Mouse (Mus musculus) kidney, adult 2 months (tissue): ENCODE data around the gene Orai3. TPM values are rescaled to one million over a fixed set of nuclear protein-coding genes. Genes with fewer than 3 reads are reported as not detected.
A peak's percentile ranks its signal among the peaks of the same experiment; 100 is the strongest.
"Not testable (repeated sequence)": the region's sequence is repeated elsewhere in the genome, so short reads cannot be mapped to it uniquely, and the experiment has no call there.

Source experiments
- DNase-seq: peaks from one replicate; pipeline ENCODE4 v3.0.0; 2021
- H3K27ac ChIP-seq: fragments of 200-500 bp; 2 replicates; pipeline ENCODE4 v1.5.1; 2012; ENCODE audit warnings: low read depth, low read length, control low read depth, inconsistent platforms; ENCODE audit not compliant: insufficient read depth
- H3K27me3 ChIP-seq: fragments of 200-500 bp; replicated peaks from 2 replicates; pipeline ENCODE4 v1.6.1; 2012; ENCODE audit warnings: mild to moderate bottlenecking, moderate library complexity, low read length, inconsistent platforms; ENCODE audit not compliant: control insufficient read depth, insufficient read depth
- H3K36me3 ChIP-seq: fragments of 200-500 bp; 2 replicates; pipeline ENCODE4 v1.6.1; 2012; ENCODE audit warnings: mild to moderate bottlenecking, moderate library complexity, low read length, inconsistent platforms; ENCODE audit not compliant: control insufficient read depth, insufficient read depth
- H3K4me1 ChIP-seq: fragments of 200-500 bp; 2 replicates; pipeline ENCODE4 v1.6.1; 2011; ENCODE audit warnings: low read length; ENCODE audit not compliant: control insufficient read depth, insufficient read depth
- H3K4me3 ChIP-seq: fragments of 200-500 bp; 2 replicates; pipeline ENCODE4 v1.5.1; 2011; ENCODE audit warnings: mild to moderate bottlenecking, low read depth, low read length, control low read depth; ENCODE audit not compliant: insufficient read depth
- CTCF ChIP-seq: fragments of 200-500 bp; conservative IDR thresholded peaks from 2 replicates; pipeline ENCODE4 v1.5.1; 2011; ENCODE audit warnings: low read depth, mild to moderate bottlenecking, control low read depth, low read length, moderate library complexity, mixed read lengths; ENCODE audit not compliant: insufficient read depth, insufficient read length
- POLR2A ChIP-seq: fragments of 200-500 bp; IDR thresholded peaks from one replicate; pipeline ENCODE4 v1.6.1; 2011; ENCODE audit warnings: low read depth, low read length, control low read depth
- WGBS: fragments of 180-500 bp; shearing (Covaris S2); methylation state at CpG from one replicate; pipeline ENCODE4 v1.1.7; 2018; 5-methylcytosine and 5-hydroxymethylcytosine counted together
- polyA plus RNA-seq: library from polyadenylated mRNA; depleted of rRNA; stranded (reverse); fragments of >200 nt; gene quantifications from 2 replicates; pipeline ENCODE4 v1.2.3, GENCODE M21; 2012

Gene Orai3
- polyA plus RNA-seq, 1 experiment: 34.6 TPM

DNA sequence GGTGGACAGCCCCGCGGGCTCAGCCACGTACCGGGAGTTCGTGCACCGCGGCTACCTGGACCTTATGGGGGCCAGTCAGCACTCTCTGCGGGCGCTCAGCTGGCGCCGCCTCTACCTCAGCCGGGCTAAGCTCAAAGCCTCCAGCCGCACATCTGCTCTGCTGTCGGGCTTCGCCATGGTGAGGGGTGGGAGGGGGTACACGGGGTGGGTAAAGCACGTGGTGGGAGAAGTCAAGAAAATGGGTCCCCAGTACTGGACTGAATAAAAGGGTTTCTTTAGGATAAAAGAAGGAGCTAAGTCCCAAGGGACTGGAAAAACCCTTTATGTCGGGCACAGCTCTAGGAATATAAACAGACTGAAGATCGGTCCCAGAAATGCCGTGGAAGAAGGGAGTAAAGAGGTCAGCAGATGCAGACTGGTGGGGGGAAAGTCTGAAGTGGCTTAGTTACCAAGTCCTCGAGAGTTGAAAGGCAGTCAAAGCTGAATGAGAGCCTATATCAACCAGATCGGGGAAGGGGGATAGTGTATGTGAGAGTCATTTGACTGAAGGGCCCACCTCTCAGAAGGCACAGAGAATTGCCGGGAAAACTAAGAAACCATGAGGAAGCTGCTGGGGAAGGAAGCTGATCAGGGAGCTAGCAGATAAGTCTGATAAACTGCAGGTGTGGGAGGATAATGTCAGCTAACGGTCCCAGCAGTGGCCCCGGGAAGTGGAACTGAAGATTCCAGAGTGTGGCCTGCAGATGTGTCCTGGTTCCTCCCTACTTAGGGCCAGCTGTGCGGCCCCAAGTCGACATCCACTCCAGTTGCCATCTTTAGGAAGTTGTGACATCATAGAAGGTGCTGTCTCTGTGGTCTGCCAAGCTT, 657 bp downstream of the Orai3 start:
- H3K4me3 ChIP-seq: peak overlapping the region; percentile 95
- H3K36me3 ChIP-seq: no peaks in the 10 kb centered on the region
- H3K27me3 ChIP-seq: no peaks in the 10 kb centered on the region
- peak overlapping the region; percentile 83 for H3K27ac ChIP-seq
- no peak for TF ChIP-seq CTCF
- no peak for TF ChIP-seq POLR2A
- peak; percentile 19 for DNase-seq
- peaks cover 6% of the 10 kb centered on the region; the same call in 1 of the 2 replicates for H3K4me1 ChIP-seq
- 3% methylated on average over 27 of the region's 27 CpGs for WGBS

DNA sequence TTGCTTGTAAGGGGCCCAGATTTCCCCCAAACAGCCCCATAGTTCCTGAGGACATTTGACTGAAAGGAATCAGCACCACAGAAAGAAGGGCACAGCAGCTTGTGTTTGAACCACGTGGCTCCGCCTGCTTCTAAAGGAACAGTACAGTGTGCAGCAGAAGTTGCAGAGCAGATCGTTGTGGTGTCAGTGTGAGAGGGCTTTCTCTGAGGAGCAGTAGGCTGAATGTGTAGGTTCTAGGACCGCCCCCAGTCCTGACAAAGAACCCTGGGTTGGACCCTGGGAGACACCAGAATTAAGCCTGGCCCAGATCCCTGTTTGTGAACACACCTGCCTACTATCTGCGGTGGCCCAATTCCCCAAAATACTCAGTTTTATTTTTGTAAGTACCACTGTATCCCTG, 1.6 kb downstream of the Orai3 start:
- DNase-seq: no peak
- H3K4me3 ChIP-seq: no peak overlapping the region
- TF ChIP-seq POLR2A: no peak
- TF ChIP-seq CTCF: no peak
- no peak overlapping the region for H3K27ac ChIP-seq
- whole genome bisulfite sequencing: 69% methylated on average over 5 of the region's 5 CpGs
- peaks cover 6% of the 10 kb centered on the region; the same call in 1 of the 2 replicates for H3K4me1 ChIP-seq
- no peaks in the 10 kb centered on the region for H3K36me3 ChIP-seq
- no peaks in the 10 kb centered on the region for H3K27me3 ChIP-seq

GRCm38 (mm10) chr7:127772080-127772479, 2.5 kb downstream of the Orai3 start:
- no peak overlapping the region for H3K4me3 ChIP-seq
- no peaks in the 10 kb centered on the region for H3K36me3 ChIP-seq
- 42% methylated on average over 3 of the region's 3 CpGs for WGBS
- peaks cover 6% of the 10 kb centered on the region; the same call in 1 of the 2 replicates for H3K4me1 ChIP-seq
- H3K27me3 ChIP-seq: no peaks in the 10 kb centered on the region
- no peak overlapping the region for H3K27ac ChIP-seq
- no peak for TF ChIP-seq POLR2A
- TF ChIP-seq CTCF: no peak
- DNase-seq: no peak

- 92% methylated on average over 1 of the region's 1 CpGs for WGBS
- no peak for DNase-seq
- H3K36me3 ChIP-seq: no peaks in the 10 kb centered on the region
- TF ChIP-seq CTCF: no peak
- no peak for TF ChIP-seq POLR2A
- H3K4me1 ChIP-seq: peaks cover 6% of the 10 kb centered on the region; the same call in 1 of the 2 replicates
- no peak overlapping the region for H3K4me3 ChIP-seq
- no peaks in the 10 kb centered on the region for H3K27me3 ChIP-seq
- no peak overlapping the region for H3K27ac ChIP-seq
Observed at GRCm38 (mm10) chr7:127772557-127772956, 2.9 kb downstream of the Orai3 start.

DNA sequence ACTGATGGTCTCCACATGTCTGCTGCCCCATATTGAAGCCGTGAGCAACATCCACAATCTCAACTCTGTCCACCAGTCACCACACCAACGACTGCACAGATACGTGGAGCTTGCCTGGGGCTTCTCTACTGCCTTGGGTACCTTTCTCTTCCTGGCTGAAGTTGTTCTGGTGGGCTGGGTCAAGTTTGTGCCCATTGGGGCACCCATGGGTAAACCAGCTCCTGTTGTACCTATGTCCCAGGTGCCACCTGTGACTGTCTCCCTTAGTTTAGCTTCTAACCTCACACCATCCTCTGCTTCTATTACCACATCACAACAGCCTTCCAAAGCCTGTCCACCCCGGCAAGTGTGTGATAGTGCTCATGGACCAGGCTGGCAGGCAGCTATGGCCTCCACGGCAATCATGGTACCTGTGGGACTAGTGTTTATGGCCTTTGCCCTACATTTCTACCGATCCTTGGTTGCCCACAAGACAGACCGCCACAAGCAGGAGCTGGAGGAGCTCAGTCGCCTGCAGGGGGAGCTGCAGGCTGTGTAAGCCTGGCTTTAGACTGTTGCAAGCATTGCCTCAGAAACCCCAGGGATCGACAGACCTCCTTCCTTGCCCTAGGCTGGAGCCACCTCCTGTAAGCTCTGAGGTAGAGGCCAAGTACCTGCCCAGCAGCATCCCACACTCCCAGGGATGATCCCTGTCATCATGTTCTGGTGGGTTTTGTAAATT, 4.2 kb downstream of the Orai3 start:
- DNase-seq: peak; percentile 76
- H3K36me3 ChIP-seq: no peaks in the 10 kb centered on the region
- 37% methylated on average over 9 of the region's 9 CpGs for WGBS
- H3K4me3 ChIP-seq: no peak overlapping the region
- H3K27me3 ChIP-seq: no peaks in the 10 kb centered on the region
- TF ChIP-seq CTCF: peak; percentile 84
- no peak for TF ChIP-seq POLR2A
- H3K27ac ChIP-seq: no peak overlapping the region
- peaks cover 9% of the 10 kb centered on the region; the same call in 1 of the 2 replicates for H3K4me1 ChIP-seq

- H3K4me1 ChIP-seq, H3K27me3 ChIP-seq, DNase-seq, H3K36me3 ChIP-seq: not testable (repeated sequence)
- peak overlapping the region; percentile 100 for H3K27ac ChIP-seq
- WGBS: 65% methylated on average over 7 of the region's 7 CpGs
- H3K4me3 ChIP-seq: peak overlapping the region; percentile 90
Observed at GRCm38 (mm10) chr7:127775837-127776236, 6.2 kb downstream of the Orai3 start.

- peak within 1 kb of the TSS; percentile 90 for H3K4me3 ChIP-seq
- H3K27me3 ChIP-seq: no peaks in the 10 kb centered on the region
- peak within 1 kb of the TSS; percentile 100 for H3K27ac ChIP-seq
- H3K36me3 ChIP-seq: no peaks in the 10 kb centered on the region
- WGBS: 0% methylated on average over 23 of the region's 23 CpGs
- peak; percentile 91 for DNase-seq
- TF ChIP-seq CTCF (no peak), POLR2A (peak; percentile 11)
- H3K4me1 ChIP-seq: peaks cover 3% of the 10 kb centered on the region; the same call in 1 of the 2 replicates
Observed at GRCm38 (mm10) chr7:127776426-127776825, 6.8 kb downstream of the Orai3 start, which contains the start of gene Setd1a. Gene Setd1a, plus strand, starts transcription at chr7:127776670.
